Mouse (Mus musculus): Measurements from ENCODE around the gene Apaf1.
A peak's percentile ranks its signal among the peaks of the same experiment; 100 is the strongest.

Gene Apaf1

GRCm38 (mm10) chr10:91082550-91083392 is at the start of gene Apaf1, which contains the start of gene Ikbip:
Gene Apaf1 (minus strand): TSS chr10:91082770.
Gene Ikbip (plus strand): TSS chr10:91082940.
- peak; percentile 99 to 100 for DNase-seq (ENCODE audit: low spot score in 2 of 2)

- DNase-seq (ENCODE audit: low spot score in 2 of 2), result no peak
Observed at GRCm38 (mm10) chr10:91131565-91131964, 49.0 kb upstream of the Apaf1 start.

- no peak for DNase-seq (ENCODE audit: low spot score in 2 of 2)
Observed at GRCm38 (mm10) chr10:91130792-91131191, 48.2 kb upstream of the Apaf1 start.

- DNase-seq (ENCODE audit: low spot score in 2 of 2), result no peak
Observed at GRCm38 (mm10) chr10:91128551-91129160, 46.1 kb upstream of the Apaf1 start.

- DNase-seq (ENCODE audit: low spot score in 2 of 2), result no peak
Observed at GRCm38 (mm10) chr10:91127395-91127794, 44.8 kb upstream of the Apaf1 start.

- no peak for DNase-seq (ENCODE audit: low spot score in 2 of 2)
Observed at GRCm38 (mm10) chr10:91126618-91127355, 44.2 kb upstream of the Apaf1 start.

GRCm38 (mm10) chr10:91123828-91124822 is 41.6 kb upstream of the Apaf1 start, which contains the start of gene Slc25a3:
Gene Slc25a3 (minus strand): TSS chr10:91124059.
- DNase-seq (ENCODE audit: low spot score in 2 of 2), result peak; percentile 90 to 98

GRCm38 (mm10) chr10:91123281-91123827 is 40.8 kb upstream of the Apaf1 start:
- DNase-seq (ENCODE audit: low spot score in 2 of 2), result peak in 1 of 2 experiments; percentile 15

- no peak for DNase-seq (ENCODE audit: low spot score in 2 of 2)
Observed at GRCm38 (mm10) chr10:91122646-91123045, 40.1 kb upstream of the Apaf1 start.

- DNase-seq (ENCODE audit: low spot score in 2 of 2), result no peak
Observed at GRCm38 (mm10) chr10:91116958-91117357, 34.4 kb upstream of the Apaf1 start.

- DNase-seq (ENCODE audit: low spot score in 2 of 2), result no peak
Observed at GRCm38 (mm10) chr10:91109841-91110240, 27.3 kb upstream of the Apaf1 start.

GRCm38 (mm10) chr10:91105981-91106380 is 23.4 kb upstream of the Apaf1 start:
- no peak for DNase-seq (ENCODE audit: low spot score in 2 of 2)

- DNase-seq (ENCODE audit: low spot score in 2 of 2), result no peak
Observed at GRCm38 (mm10) chr10:91102799-91103590, 20.4 kb upstream of the Apaf1 start.

GRCm38 (mm10) chr10:91101936-91102335 is 19.4 kb upstream of the Apaf1 start:
- no peak for DNase-seq (ENCODE audit: low spot score in 2 of 2)

GRCm38 (mm10) chr10:91100101-91100500 is 17.5 kb upstream of the Apaf1 start:
- no peak for DNase-seq (ENCODE audit: low spot score in 2 of 2)

- no peak for DNase-seq (ENCODE audit: low spot score in 2 of 2)
Observed at GRCm38 (mm10) chr10:91098056-91098455, 15.5 kb upstream of the Apaf1 start.

- DNase-seq (ENCODE audit: low spot score in 2 of 2), result no peak
Observed at GRCm38 (mm10) chr10:91094251-91095104, 11.9 kb upstream of the Apaf1 start.

GRCm38 (mm10) chr10:91092812-91093211 is 10.2 kb upstream of the Apaf1 start:
- DNase-seq (ENCODE audit: low spot score in 2 of 2), result no peak

- DNase-seq (ENCODE audit: low spot score in 2 of 2), result no peak
Observed at GRCm38 (mm10) chr10:91083393-91083927, 890 bp upstream of the Apaf1 start.

Data from urinary bladder, adult 18-20 months (tissue).